Mouse (Mus musculus): ENCODE measurements at regions not wholly inside any gene's neighbourhood (a gene's known extent, or its start where the extent isn't known, plus 50 kb on each side); places are given as distances from the start of the nearest gene placed in this dataset.

GRCm38 (mm10) chr4:78335777-78336176 lies 124.0 kb upstream of the Ptprd start:
- no peaks in the 10 kb centered on the region for H3K79me2 ChIP-seq (ENCODE audit: control insufficient read depth, insufficient read depth, low read length)
- H3K4me1 ChIP-seq (ENCODE audit: control insufficient read depth, insufficient read depth, low read length) = no peaks in the 10 kb centered on the region
- no peak overlapping the region for H3K9ac ChIP-seq (ENCODE audit: low read depth, low read length)
- H3K27me3 ChIP-seq (ENCODE audit: control insufficient read depth, insufficient read depth, low read length) = no peaks in the 10 kb centered on the region
- no peak for TF ChIP-seq POLR2A (IDR thresholded peaks at IDR 0.05; ENCODE audit: extremely low read depth, insufficient read depth, low read length)
- TF ChIP-seq CTCF (IDR thresholded peaks at IDR 0.05; ENCODE audit: low read depth, low read length) = no peak
- no peak for DNase-seq (ENCODE audit: extremely low read depth, low read depth, low spot score)
- 67% methylated on average over 1 of the region's 1 CpGs for WGBS
- no peak overlapping the region for H3K4me3 ChIP-seq (ENCODE audit: insufficient read depth, low read depth, low read length)
- H3K36me3 ChIP-seq (ENCODE audit: control insufficient read depth, insufficient read depth, low read length) = no peaks in the 10 kb centered on the region
- H3K27ac ChIP-seq (replicated peaks; ENCODE audit: insufficient read depth, low read depth, low read length) = no peak overlapping the region

GRCm38 (mm10) chr4:78288506-78288905 lies 76.7 kb upstream of the Ptprd start:
- H3K9ac ChIP-seq (ENCODE audit: low read depth, low read length) = no peak overlapping the region
- no peak overlapping the region for H3K4me3 ChIP-seq (ENCODE audit: insufficient read depth, low read depth, low read length)
- no peak for DNase-seq (ENCODE audit: extremely low read depth, low read depth, low spot score)

More at GRCm38 (mm10) chr4:78288506-78288905, 76.7 kb upstream of the Ptprd start:
- no peaks in the 10 kb centered on the region for H3K79me2 ChIP-seq (ENCODE audit: control insufficient read depth, insufficient read depth, low read length)
- TF ChIP-seq POLR2A (IDR thresholded peaks at IDR 0.05; ENCODE audit: extremely low read depth, insufficient read depth, low read length) (no peak), CTCF (IDR thresholded peaks at IDR 0.05; ENCODE audit: low read depth, low read length) (no peak)
- H3K27ac ChIP-seq (replicated peaks; ENCODE audit: insufficient read depth, low read depth, low read length) = no peak overlapping the region
- H3K27me3 ChIP-seq (ENCODE audit: control insufficient read depth, insufficient read depth, low read length) = no peaks in the 10 kb centered on the region
- H3K4me1 ChIP-seq (ENCODE audit: control insufficient read depth, insufficient read depth, low read length) = no peaks in the 10 kb centered on the region
- H3K36me3 ChIP-seq (ENCODE audit: control insufficient read depth, insufficient read depth, low read length) = no peaks in the 10 kb centered on the region
